12 mouse cellular contexts compared by ENCODE assay signal in genomic region chr5:101819216-101819615, GRCm38 (mm10).
"Had no signal": no experiment of that assay in that cellular context is flagged by ENCODE, and none has a peak within 500 bp of the region (broad histone marks: within the 10 kb centered on the region; RNA-seq: fewer than 3 reads in every experiment).

No protein-coding gene starts in this region.

- DNase-seq: kidney, adult 8-10 months; liver; liver, embryonic 13.5 days; liver, postnatal 0 days; right cerebral cortex, postnatal 4 days; spleen, adult 18-20 months; thymus, adult 2 months; thymus, postnatal 36 days had no signal

- H3K4me3 ChIP-seq: layer of hippocampus, adult 2 months; limb, embryonic 12.5 days; liver, embryonic 13.5 days; midbrain, embryonic 13.5 days; stomach, embryonic 15.5 days had no signal

- H3K9me3 ChIP-seq: limb, embryonic 12.5 days; liver, embryonic 13.5 days; midbrain, embryonic 13.5 days; stomach, embryonic 15.5 days had no signal

- H3K4me1 ChIP-seq: liver, embryonic 13.5 days; midbrain, embryonic 13.5 days; stomach, embryonic 15.5 days had no signal

- H3K9ac ChIP-seq: limb, embryonic 12.5 days; liver, embryonic 13.5 days; liver, postnatal 0 days; midbrain, embryonic 13.5 days; stomach, embryonic 15.5 days had no signal

- ATAC-seq: liver, postnatal 0 days; midbrain, embryonic 13.5 days had no signal

- H3K27ac ChIP-seq: layer of hippocampus, adult 2 months; limb, embryonic 12.5 days; liver, embryonic 13.5 days; midbrain, embryonic 13.5 days; stomach, embryonic 15.5 days had no signal

- H3K36me3 ChIP-seq: limb, embryonic 12.5 days; liver, embryonic 13.5 days; midbrain, embryonic 13.5 days; stomach, embryonic 15.5 days had no signal

- H3K27me3 ChIP-seq: stomach, embryonic 15.5 days had no signal

- H3K4me2 ChIP-seq: limb, embryonic 12.5 days; liver, embryonic 13.5 days; midbrain, embryonic 13.5 days; stomach, embryonic 15.5 days had no signal
